Mouse (Mus musculus) small intestine, adult 2 months (tissue): ENCODE data around the gene Csgalnact2.

ENCODE experiments used
- CTCF ChIP-seq: fragments of 200-500 bp; IDR thresholded peaks from 2 replicates; pipeline ENCODE4 v1.5.1; 2012; ENCODE audit warnings: low read depth, mild to moderate bottlenecking, control low read depth, inconsistent platforms, low read length, moderate library complexity, mixed read lengths; ENCODE audit not compliant: insufficient replicate concordance, insufficient read length; ENCODE audit errors: extremely low read depth
- POLR2A ChIP-seq: fragments of 200-500 bp; IDR thresholded peaks from 2 replicates; pipeline ENCODE4 v1.6.1; 2012; ENCODE audit warnings: low read depth, mild to moderate bottlenecking, control low read depth, inconsistent platforms, low read length, moderate library complexity

GRCm38 (mm10) chr6:118076256-118076655 lies 62.7 kb downstream of the Csgalnact2 start:
- TF ChIP-seq CTCF = no peak
- no peak for TF ChIP-seq POLR2A
